Mouse (Mus musculus) kidney, embryonic 15.5 days (tissue): ENCODE data around the gene Selenoo. TPM values are rescaled to one million over a fixed set of nuclear protein-coding genes. Genes with fewer than 3 reads are reported as not detected.

Experiments
- ATAC-seq: fragments of 200-750 bp; cut with Nextera tagmentation; replicated peaks from 2 replicates; pipeline ENCODE4 v1.8.0; 2017; ENCODE audit warnings: moderate TSS enrichment; ENCODE audit not compliant: low FRiP score
- H3K27ac ChIP-seq: fragments of 300-500 bp; sonication (generic); 2 replicates; pipeline ENCODE4 v1.5.1; 2015; ENCODE audit warnings: mild to moderate bottlenecking, inconsistent platforms
- H3K27me3 ChIP-seq: fragments of 300-500 bp; sonication (generic); 2 replicates; pipeline ENCODE4 v1.6.1; 2015; ENCODE audit warnings: inconsistent platforms
- H3K36me3 ChIP-seq: fragments of 300-500 bp; sonication (generic); 2 replicates; pipeline ENCODE4 v1.6.1; 2015; ENCODE audit warnings: inconsistent platforms
- H3K4me1 ChIP-seq: fragments of 300-500 bp; sonication (generic); 2 replicates; pipeline ENCODE4 v1.6.1; 2015; ENCODE audit warnings: inconsistent platforms
- H3K4me2 ChIP-seq: fragments of 300-500 bp; sonication (generic); 2 replicates; pipeline ENCODE4 v1.6.1; 2015; ENCODE audit warnings: moderate library complexity, mild to moderate bottlenecking, inconsistent platforms
- H3K4me3 ChIP-seq: fragments of 300-500 bp; sonication (generic); replicated peaks from 2 replicates; pipeline ENCODE4 v1.5.1; 2015; ENCODE audit warnings: mild to moderate bottlenecking, inconsistent platforms
- H3K9ac ChIP-seq: fragments of 300-500 bp; sonication (generic); 2 replicates; pipeline ENCODE4 v1.6.1; 2015; ENCODE audit warnings: mild to moderate bottlenecking, inconsistent platforms
- H3K9me3 ChIP-seq: fragments of 300-500 bp; sonication (generic); replicated peaks from 2 replicates; pipeline ENCODE4 v1.6.1; 2016; ENCODE audit warnings: inconsistent platforms
- WGBS: fragments of 180-500 bp; shearing (Covaris S2); methylation state at CpG from one replicate; pipeline ENCODE4 v1.1.7; 2015; ENCODE audit warnings: mixed read lengths; 5-methylcytosine and 5-hydroxymethylcytosine counted together
- polyA plus RNA-seq: library from polyadenylated mRNA; unstranded; fragments of >200 nt; fragmentation: Nextera tagmentation; extraction: Ambion mirVana; gene quantifications from 2 replicates; pipeline ENCODE4 v1.2.1, GENCODE M21; 2015

Selenoo gene
- polyA plus RNA-seq, 1 experiment from 2014 or later: 19.9 TPM

GRCm38 (mm10) chr15:89063536-89063935 is 25.3 kb upstream of the Selenoo start:
- Histone ChIP-seq H3K27me3 (peaks cover 85% of the 10 kb centered on the region), H3K4me2 (no peak overlapping the region), H3K9me3 (no peaks in the 10 kb centered on the region), H3K4me3 (no peak overlapping the region), H3K4me1 (peaks cover 24% of the 10 kb centered on the region), H3K27ac (no peak overlapping the region), H3K36me3 (no peaks in the 10 kb centered on the region), H3K9ac (no peak overlapping the region)
- no peak for ATAC-seq
- 51% methylated on average over 6 of the region's 6 CpGs for WGBS

- Histone ChIP-seq H3K9me3 (no peaks in the 10 kb centered on the region), H3K36me3 (no peaks in the 10 kb centered on the region), H3K4me2 (no peak overlapping the region), H3K27me3 (peaks cover 88% of the 10 kb centered on the region), H3K4me3 (no peak overlapping the region), H3K27ac (no peak overlapping the region), H3K4me1 (peaks cover 19% of the 10 kb centered on the region), H3K9ac (no peak overlapping the region)
- 89% methylated on average over 5 of the region's 5 CpGs for WGBS
- ATAC-seq: no peak
Measured at GRCm38 (mm10) chr15:89064891-89065290, 24.0 kb upstream of the Selenoo start.

GRCm38 (mm10) chr15:89067609-89068008 is 21.3 kb upstream of the Selenoo start:
- peak overlapping the region; percentile 47 for H3K4me2 ChIP-seq
- H3K9me3 ChIP-seq: no peaks in the 10 kb centered on the region
- H3K27me3 ChIP-seq: peaks cover 66% of the 10 kb centered on the region
- H3K27ac ChIP-seq: no peak overlapping the region
- 35% methylated on average over 35 of the region's 35 CpGs for WGBS
- no peaks in the 10 kb centered on the region for H3K36me3 ChIP-seq
- no peak for ATAC-seq
- peaks cover 14% of the 10 kb centered on the region for H3K4me1 ChIP-seq
- H3K9ac ChIP-seq: no peak overlapping the region
- H3K4me3 ChIP-seq: peak overlapping the region; percentile 26

GRCm38 (mm10) chr15:89068226-89068625 is 20.7 kb upstream of the Selenoo start:
- Histone ChIP-seq H3K27me3 (peaks cover 60% of the 10 kb centered on the region), H3K4me1 (peaks cover 14% of the 10 kb centered on the region), H3K4me2 (peak overlapping the region; percentile 47), H3K4me3 (peak overlapping the region; percentile 26), H3K9ac (no peak overlapping the region), H3K9me3 (no peaks in the 10 kb centered on the region), H3K27ac (no peak overlapping the region), H3K36me3 (no peaks in the 10 kb centered on the region)
- WGBS: 41% methylated on average over 26 of the region's 26 CpGs
- no peak for ATAC-seq

- Histone ChIP-seq H3K4me3 (no peak overlapping the region), H3K27me3 (peaks cover 55% of the 10 kb centered on the region), H3K36me3 (no peaks in the 10 kb centered on the region), H3K9ac (no peak overlapping the region), H3K4me1 (peaks cover 14% of the 10 kb centered on the region), H3K27ac (no peak overlapping the region), H3K4me2 (no peak overlapping the region), H3K9me3 (no peaks in the 10 kb centered on the region)
- ATAC-seq: no peak
- WGBS: 74% methylated on average over 19 of the region's 19 CpGs
Measured at GRCm38 (mm10) chr15:89069336-89069840, 19.5 kb upstream of the Selenoo start.

- Histone ChIP-seq H3K9me3 (no peaks in the 10 kb centered on the region), H3K4me3 (no peak overlapping the region), H3K4me2 (no peak overlapping the region), H3K36me3 (no peaks in the 10 kb centered on the region), H3K27me3 (peaks cover 47% of the 10 kb centered on the region), H3K9ac (no peak overlapping the region), H3K4me1 (peaks cover 26% of the 10 kb centered on the region), H3K27ac (no peak overlapping the region)
- ATAC-seq: no peak
- 73% methylated on average over 24 of the region's 24 CpGs for WGBS
Measured at GRCm38 (mm10) chr15:89070606-89071005, 18.3 kb upstream of the Selenoo start.

- 82% methylated on average over 10 of the region's 10 CpGs for WGBS
Measured at GRCm38 (mm10) chr15:89073993-89074603, 14.8 kb upstream of the Selenoo start.

GRCm38 (mm10) chr15:89074613-89075477 is 14.0 kb upstream of the Selenoo start, which contains the start of gene Trabd:
Gene Trabd, plus strand, starts transcription at chr15:89075124.
- Histone ChIP-seq H3K27ac (peak within 1 kb of the TSS; percentile 91), H3K4me3 (peak within 1 kb of the TSS; percentile 79), H3K9me3 (no peaks in the 10 kb centered on the region), H3K4me1 (peaks cover 37% of the 10 kb centered on the region), H3K9ac (peak within 1 kb of the TSS; percentile 78), H3K4me2 (peak within 1 kb of the TSS; percentile 77), H3K27me3 (peaks cover 5% of the 10 kb centered on the region; the same call in 1 of the 2 replicates), H3K36me3 (peaks cover 2% of the 10 kb centered on the region; the same call in 1 of the 2 replicates)
- WGBS: 20% methylated on average over 11 of the region's 11 CpGs
- peak; percentile 6 for ATAC-seq

More at GRCm38 (mm10) chr15:89073993-89074603, 14.8 kb upstream of the Selenoo start:
- Histone ChIP-seq H3K4me1 (peaks cover 37% of the 10 kb centered on the region), H3K36me3 (no peaks in the 10 kb centered on the region), H3K27me3 (peaks cover 12% of the 10 kb centered on the region), H3K4me2 (no peak overlapping the region), H3K4me3 (no peak overlapping the region), H3K9me3 (no peaks in the 10 kb centered on the region), H3K27ac (peak overlapping the region; percentile 91; the same call in 1 of the 2 replicates), H3K9ac (0 out of 2 replicates have a peak overlapping the region, but pooled peaks have one; percentile 78)
- ATAC-seq: no peak

GRCm38 (mm10) chr15:89075478-89076147 is 13.3 kb upstream of the Selenoo start:
- peak overlapping the region; percentile 78 for H3K9ac ChIP-seq
- peak overlapping the region; percentile 77 for H3K4me2 ChIP-seq
- H3K4me1 ChIP-seq: peaks cover 37% of the 10 kb centered on the region
- no peaks in the 10 kb centered on the region for H3K27me3 ChIP-seq
- ATAC-seq: peak; percentile 93
- WGBS: under 1% methylated on average over 55 of the region's 59 CpGs
- H3K4me3 ChIP-seq: peak overlapping the region; percentile 79
- no peaks in the 10 kb centered on the region for H3K9me3 ChIP-seq
- H3K27ac ChIP-seq: peak overlapping the region; percentile 91
- peaks cover 8% of the 10 kb centered on the region; the same call in 1 of the 2 replicates for H3K36me3 ChIP-seq

GRCm38 (mm10) chr15:89076156-89076731 is 12.6 kb upstream of the Selenoo start:
- Histone ChIP-seq H3K4me1 (peaks cover 37% of the 10 kb centered on the region), H3K9ac (peak overlapping the region; percentile 78), H3K9me3 (no peaks in the 10 kb centered on the region), H3K4me3 (peak overlapping the region; percentile 79), H3K27ac (peak overlapping the region; percentile 91), H3K36me3 (peaks cover 15% of the 10 kb centered on the region), H3K27me3 (no peaks in the 10 kb centered on the region), H3K4me2 (peak overlapping the region; percentile 77)
- under 1% methylated on average over 35 of the region's 39 CpGs for WGBS
- ATAC-seq: peak; percentile 27

- peak overlapping the region; percentile 12; the same call in 1 of the 2 replicates for H3K4me3 ChIP-seq
- H3K9me3 ChIP-seq: no peaks in the 10 kb centered on the region
- peak overlapping the region; percentile 77 for H3K4me2 ChIP-seq
- no peak overlapping the region for H3K9ac ChIP-seq
- peak overlapping the region; percentile 67 for H3K27ac ChIP-seq
- peaks cover 37% of the 10 kb centered on the region for H3K4me1 ChIP-seq
- H3K36me3 ChIP-seq: peaks cover 36% of the 10 kb centered on the region
- no peak for ATAC-seq
- 54% methylated on average over 9 of the region's 9 CpGs for WGBS
- no peaks in the 10 kb centered on the region for H3K27me3 ChIP-seq
Measured at GRCm38 (mm10) chr15:89078208-89078836, 10.6 kb upstream of the Selenoo start.
